21 mouse cellular contexts compared by ENCODE assay signal in the genomic region with DNA sequence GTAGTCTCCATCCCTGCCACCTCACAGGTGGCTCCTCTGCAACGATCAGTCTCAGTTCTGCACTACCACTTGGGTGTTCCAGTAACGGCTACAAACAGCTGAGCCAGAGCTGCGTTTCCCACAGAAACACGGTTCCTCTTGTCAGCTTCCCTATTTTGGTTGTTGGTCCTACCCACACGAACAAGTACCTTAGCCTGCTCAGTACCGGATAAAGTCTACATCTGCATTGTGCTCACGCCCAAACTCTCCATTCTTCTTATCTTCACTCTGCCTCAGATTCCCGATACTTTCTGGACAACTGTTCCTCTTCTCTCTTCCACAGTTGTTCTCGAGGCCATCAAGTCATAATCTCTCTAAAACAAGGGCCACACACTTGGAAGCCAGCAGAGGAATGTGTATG. TPM values are rescaled to one million over a fixed set of nuclear protein-coding genes. Genes with fewer than 3 reads are reported as not detected.
DNase-seq lines count a peak whose midpoint lies in the region; ATAC-seq lines count a peak whose summit lies in the region.
"Had no signal": no experiment of that assay in that cellular context is flagged by ENCODE, and none has a peak within 500 bp of the region (broad histone marks: within the 10 kb centered on the region; RNA-seq: fewer than 3 reads in every experiment).

No protein-coding gene starts in this region.

- DNase-seq in heart, postnatal 36 days: no peak
- DNase-seq in thymus, postnatal 4 days: peak; percentile 11
- DNase-seq in thymus, postnatal 25 days: no peak
- DNase-seq in left cerebral cortex, adult 9 months (ENCODE audit: low spot score in 2 of 2): no peak
- DNase-seq in forebrain, embryonic 14.5 days (ENCODE audit: low spot score): no peak
- DNase-seq: cerebellum, adult 11 months; midbrain, embryonic 14.5 days; thymus, postnatal 36 days had no signal

- peaks cover 30% of the 10 kb centered on the region for H3K36me3 ChIP-seq in heart, embryonic 15.5 days
- H3K36me3 ChIP-seq in forebrain, embryonic 14.5 days (ENCODE audit: control insufficient read depth, insufficient read depth, low read length): peaks cover 44% of the 10 kb centered on the region
- H3K36me3 ChIP-seq in intestine, embryonic 16.5 days (ENCODE audit: control insufficient read depth, insufficient read depth, low read length): peaks cover 6% of the 10 kb centered on the region; the same call in 1 of the 2 replicates

- peaks cover 4% of the 10 kb centered on the region; the same call in 1 of the 2 replicates for H3K27me3 ChIP-seq in heart, embryonic 15.5 days
- H3K27me3 ChIP-seq in forebrain, embryonic 14.5 days (replicated peaks; ENCODE audit: control insufficient read depth, insufficient read depth, low read length): no peaks in the 10 kb centered on the region
- H3K27me3 ChIP-seq in intestine, embryonic 16.5 days (replicated peaks; ENCODE audit: control insufficient read depth, insufficient read depth, low read length): no peaks in the 10 kb centered on the region
- H3K27me3 ChIP-seq: forebrain, embryonic 15.5 days; intestine, embryonic 15.5 days had no signal

- no peak overlapping the region for H3K9ac ChIP-seq in heart, embryonic 15.5 days
- H3K9ac ChIP-seq in forebrain, embryonic 14.5 days (ENCODE audit: low read length): no peak overlapping the region
- H3K9ac ChIP-seq in intestine, embryonic 16.5 days (ENCODE audit: low read depth, low read length): no peak overlapping the region
- H3K9ac ChIP-seq: forebrain, embryonic 15.5 days; intestine, embryonic 15.5 days; liver, embryonic 15.5 days had no signal

- H3K4me1 ChIP-seq in heart, embryonic 15.5 days (replicated peaks): peaks cover 6% of the 10 kb centered on the region
- H3K4me1 ChIP-seq in forebrain, embryonic 14.5 days (ENCODE audit: control insufficient read depth, insufficient read depth, low read length): peaks cover 9% of the 10 kb centered on the region; the same call in 1 of the 2 replicates
- peaks cover 7% of the 10 kb centered on the region for H3K4me1 ChIP-seq in intestine, embryonic 16.5 days (ENCODE audit: control insufficient read depth, insufficient read depth, low read length)

- H3K4me3 ChIP-seq in heart, embryonic 15.5 days: no peak overlapping the region
- H3K4me3 ChIP-seq in forebrain, embryonic 14.5 days (ENCODE audit: low read depth, low read length): no peak overlapping the region
- H3K4me3 ChIP-seq in intestine, embryonic 16.5 days (ENCODE audit: low read length): no peak overlapping the region
- H3K4me3 ChIP-seq: hindbrain, embryonic 13.5 days; intestine, embryonic 15.5 days had no signal

- H3K27ac ChIP-seq in heart, embryonic 15.5 days: no peak overlapping the region
- no peak overlapping the region for H3K27ac ChIP-seq in forebrain, embryonic 14.5 days (ENCODE audit: low read depth, low read length)
- H3K27ac ChIP-seq in intestine, embryonic 16.5 days (ENCODE audit: low read length): no peak overlapping the region
- H3K27ac ChIP-seq: forebrain, embryonic 15.5 days; hindbrain, embryonic 13.5 days; intestine, embryonic 15.5 days; liver, embryonic 15.5 days had no signal

- H3K9me3 ChIP-seq in heart, embryonic 15.5 days (replicated peaks): no peaks in the 10 kb centered on the region
- H3K9me3 ChIP-seq in forebrain, embryonic 14.5 days (replicated peaks; ENCODE audit: control insufficient read depth, low read length): no peaks in the 10 kb centered on the region
- H3K9me3 ChIP-seq in intestine, embryonic 16.5 days (ENCODE audit: control insufficient read depth, low read length): no peaks in the 10 kb centered on the region
- H3K9me3 ChIP-seq: forebrain, embryonic 15.5 days; hindbrain, embryonic 13.5 days; intestine, embryonic 15.5 days; liver, embryonic 15.5 days had no signal

- H3K4me2 ChIP-seq in heart, embryonic 15.5 days: peak overlapping the region; percentile 6; the same call in 1 of the 2 replicates
- H3K4me2 ChIP-seq in forebrain, embryonic 14.5 days (ENCODE audit: low read length): no peak overlapping the region
- no peak overlapping the region for H3K4me2 ChIP-seq in intestine, embryonic 16.5 days (ENCODE audit: low read depth, low read length)
- H3K4me2 ChIP-seq: forebrain, embryonic 15.5 days had no signal

- no peak for ATAC-seq in heart, embryonic 15.5 days (replicated peaks; ENCODE audit: insufficient number of reproducible peaks, insufficient read depth, low FRiP score, low read depth)
- ATAC-seq in megakaryocyte, adult 5-6 weeks (ENCODE audit: poor library complexity, severe bottlenecking): peak; percentile 66
- no peak for ATAC-seq in forebrain, embryonic 14.5 days
- no peak for ATAC-seq in intestine, embryonic 16.5 days
- ATAC-seq: forebrain, embryonic 15.5 days; intestine, embryonic 15.5 days had no signal

- WGBS in heart, embryonic 15.5 days: 86% methylated on average over 9 of the region's 9 CpGs
- 92% methylated on average over 9 of the region's 9 CpGs for WGBS in forebrain, embryonic 14.5 days
- 83% methylated on average over 9 of the region's 9 CpGs for WGBS in intestine, embryonic 16.5 days

- intact Hi-C loops in heart, postnatal 36 days (cut with DNase I): no loop called here

RNA-seq across cellular contexts. Expression of a gene that starts 1.9 kb away (rescaled TPM):
- polyA plus RNA-seq in heart, embryonic 15.5 days (2015; fragmentation: Nextera tagmentation; extraction: Ambion mirVana): 53.0 and 53.5 TPM in 2 replicates
- 10 to 100 TPM; 16.4 to 18.2 TPM for total RNA-seq in heart, postnatal 36 days (2021)
- total RNA-seq in megakaryocyte, adult 5-6 weeks (2015): 145 and 151 TPM in 2 replicates
- total RNA-seq in megakaryocyte, adult 5-6 weeks (2017): 55.1 and 81.9 TPM in 2 replicates
- 165 and 168 TPM in 2 replicates for polyA plus RNA-seq in forebrain, embryonic 14.5 days (2014; fragmentation: Nextera tagmentation; extraction: Ambion mirVana)
- 84.5 and 90.9 TPM in 2 replicates for polyA plus RNA-seq in intestine, embryonic 16.5 days (2015; fragmentation: Nextera tagmentation; extraction: Ambion mirVana)

RNA-seq across cellular contexts. Expression of a gene that starts 8.7 kb away (rescaled TPM):
- 15.8 and 16.0 TPM in 2 replicates for polyA plus RNA-seq in heart, embryonic 15.5 days (2015; fragmentation: Nextera tagmentation; extraction: Ambion mirVana)
- total RNA-seq in heart, postnatal 36 days (2021): 1 to 10 TPM; 8.3 to 8.9 TPM
- total RNA-seq in megakaryocyte, adult 5-6 weeks (2015): 16.8 and 17.0 TPM in 2 replicates
- total RNA-seq in megakaryocyte, adult 5-6 weeks (2017): 19.0 and 30.9 TPM in 2 replicates
- polyA plus RNA-seq in forebrain, embryonic 14.5 days (2014; fragmentation: Nextera tagmentation; extraction: Ambion mirVana): 37.3 and 43.0 TPM in 2 replicates
- 27.3 and 28.2 TPM in 2 replicates for polyA plus RNA-seq in intestine, embryonic 16.5 days (2015; fragmentation: Nextera tagmentation; extraction: Ambion mirVana)

RNA-seq across cellular contexts. Expression of a gene that starts 37.1 kb away (rescaled TPM):
- 26.7 and 28.4 TPM in 2 replicates for polyA plus RNA-seq in heart, embryonic 15.5 days (2015; fragmentation: Nextera tagmentation; extraction: Ambion mirVana)
- total RNA-seq in heart, postnatal 36 days (2021): 10 to 100 TPM; 25.8 to 29.0 TPM
- total RNA-seq in megakaryocyte, adult 5-6 weeks (2015): 48.1 and 59.7 TPM in 2 replicates
- total RNA-seq in megakaryocyte, adult 5-6 weeks (2017): 70.6 and 82.9 TPM in 2 replicates
- 44.8 and 51.2 TPM in 2 replicates for polyA plus RNA-seq in forebrain, embryonic 14.5 days (2014; fragmentation: Nextera tagmentation; extraction: Ambion mirVana)
- 40.0 and 40.2 TPM in 2 replicates for polyA plus RNA-seq in intestine, embryonic 16.5 days (2015; fragmentation: Nextera tagmentation; extraction: Ambion mirVana)

RNA-seq across cellular contexts. Expression of a gene that starts 47.9 kb away (rescaled TPM):
- not detected in 2 replicates for polyA plus RNA-seq in heart, embryonic 15.5 days (2015; fragmentation: Nextera tagmentation; extraction: Ambion mirVana)
- not detected for total RNA-seq in heart, postnatal 36 days (2021)
- total RNA-seq in megakaryocyte, adult 5-6 weeks (2015): not detected in 2 replicates
- not detected in 2 replicates for total RNA-seq in megakaryocyte, adult 5-6 weeks (2017)
- polyA plus RNA-seq in forebrain, embryonic 14.5 days (2014; fragmentation: Nextera tagmentation; extraction: Ambion mirVana): 0.15 TPM in 2 replicates
- 0.04 TPM in 1 of 2 replicates, not detected in the other for polyA plus RNA-seq in intestine, embryonic 16.5 days (2015; fragmentation: Nextera tagmentation; extraction: Ambion mirVana)
- total RNA-seq: gastrocnemius, postnatal 4 days had no signal
- polyA plus RNA-seq: embryonic facial prominence, embryonic 11.5 days; erythroblast, embryonic 14.5 days; heart, embryonic 14.5 days; intestine, embryonic 15.5 days; kidney, embryonic 16.5 days; limb, embryonic 11.5 days; liver, embryonic 15.5 days; midbrain, embryonic 14.5 days had no signal

RNA-seq across cellular contexts. Expression of a gene that starts 58.7 kb away (rescaled TPM):
- 0.25 and 0.29 TPM in 2 replicates for polyA plus RNA-seq in heart, embryonic 15.5 days (2015; fragmentation: Nextera tagmentation; extraction: Ambion mirVana)
- total RNA-seq in heart, postnatal 36 days (2021): not detected
- total RNA-seq in megakaryocyte, adult 5-6 weeks (2015): not detected in 2 replicates
- total RNA-seq in megakaryocyte, adult 5-6 weeks (2017): 0.04 TPM in 1 of 2 replicates, not detected in the other
- 2.0 and 2.1 TPM in 2 replicates for polyA plus RNA-seq in forebrain, embryonic 14.5 days (2014; fragmentation: Nextera tagmentation; extraction: Ambion mirVana)
- 0.12 and 0.27 TPM in 2 replicates for polyA plus RNA-seq in intestine, embryonic 16.5 days (2015; fragmentation: Nextera tagmentation; extraction: Ambion mirVana)
- total RNA-seq: gastrocnemius, postnatal 4 days had no signal
- polyA plus RNA-seq: erythroblast, embryonic 14.5 days; liver, embryonic 15.5 days had no signal
